Mouse (Mus musculus): Measurements from ENCODE around the gene Supv3l1. TPM values are rescaled to one million over a fixed set of nuclear protein-coding genes. Genes with fewer than 3 reads are reported as not detected.

Supv3l1 gene
- polyA plus RNA-seq, 1 experiment from 2014 or later, result 12.6 TPM

DNA sequence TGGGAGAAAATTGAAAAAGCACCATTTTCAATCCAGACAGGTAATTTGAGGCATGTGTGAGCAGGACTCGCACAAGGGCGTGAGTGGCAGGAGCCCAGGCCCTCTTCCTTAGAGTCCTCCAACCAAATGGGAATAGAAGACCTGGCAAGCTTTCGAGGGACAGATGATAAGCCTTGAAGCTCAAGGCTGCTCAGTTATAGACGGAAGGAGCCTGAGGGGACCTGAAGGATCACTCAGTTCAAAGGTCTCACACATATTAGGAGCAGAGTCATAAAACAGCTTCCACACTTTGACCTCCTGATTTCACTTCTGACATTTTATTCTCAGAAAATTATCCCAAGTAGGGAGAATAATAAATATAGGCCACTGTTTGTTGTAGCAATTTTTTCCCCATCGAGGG lies 30.1 kb downstream of the Supv3l1 start:
- Histone ChIP-seq H3K4me2 (replicated peaks; ENCODE audit: low read depth) (no peak overlapping the region), H3K27ac (replicated peaks) (0 out of 2 replicates have a peak overlapping the region, but pooled peaks have one; percentile 8)
- WGBS, result 60% methylated on average over 5 of the region's 5 CpGs

DNA sequence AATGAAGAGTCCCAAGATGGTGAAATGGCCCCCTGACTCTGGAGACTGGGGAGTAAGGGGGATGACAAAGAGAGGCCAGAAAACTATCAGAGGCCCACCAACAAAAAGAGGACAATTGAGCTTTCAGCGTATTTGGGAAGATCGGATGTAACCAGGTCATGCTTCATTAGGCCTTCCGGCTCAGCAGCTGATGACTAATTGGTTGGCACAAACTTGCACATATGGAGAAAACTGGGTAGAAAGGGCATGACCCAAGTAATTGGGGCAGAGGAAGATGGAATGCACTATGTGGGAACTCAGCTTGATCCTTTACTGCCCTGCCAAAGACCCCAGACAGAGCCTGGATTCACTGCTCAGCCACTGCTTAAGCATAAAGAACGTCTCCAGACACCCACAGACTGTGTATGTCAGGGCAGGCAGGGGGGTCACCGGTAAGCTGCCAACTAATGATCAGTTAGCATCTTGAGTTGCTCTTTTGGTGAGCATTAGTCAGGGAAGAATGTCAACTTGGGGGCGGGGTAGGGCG lies 30.6 kb downstream of the Supv3l1 start:
- H3K4me3 ChIP-seq (ENCODE audit: low read depth, low read length), result no peak overlapping the region
- ATAC-seq (ENCODE audit: low FRiP score, low TSS enrichment) (no peak), DNase-seq (ENCODE audit: low spot score) (no peak)
- no peaks in the 10 kb centered on the region for H3K36me3 ChIP-seq (ENCODE audit: control insufficient read depth, insufficient read depth, low read length)
- no peak overlapping the region for H3K27ac ChIP-seq (replicated peaks)
- no peaks in the 10 kb centered on the region for H3K27me3 ChIP-seq (ENCODE audit: control insufficient read depth, insufficient read depth, low read length)
- no peaks in the 10 kb centered on the region for H3K9me3 ChIP-seq (ENCODE audit: control insufficient read depth, low read length)
- no peak overlapping the region for H3K4me2 ChIP-seq (replicated peaks; ENCODE audit: low read depth)
- TF ChIP-seq EP300 (optimal IDR thresholded peaks at IDR 0.05) (no peak), CTCF (IDR thresholded peaks at IDR 0.05; ENCODE audit: low read depth) (no peak)
- no peak overlapping the region for H3K9ac ChIP-seq (ENCODE audit: low read length)
- 59% methylated on average over 7 of the region's 7 CpGs for WGBS
- no peaks in the 10 kb centered on the region for H3K4me1 ChIP-seq (replicated peaks; ENCODE audit: control insufficient read depth, insufficient read depth)

More for the DNA sequence above, 30.1 kb downstream of the Supv3l1 start:
- TF ChIP-seq EP300 (optimal IDR thresholded peaks at IDR 0.05) (no peak), CTCF (IDR thresholded peaks at IDR 0.05; ENCODE audit: low read depth) (no peak)
- Histone ChIP-seq H3K27me3 (ENCODE audit: control insufficient read depth, insufficient read depth, low read length) (no peaks in the 10 kb centered on the region), H3K4me1 (replicated peaks; ENCODE audit: control insufficient read depth, insufficient read depth) (no peaks in the 10 kb centered on the region), H3K9me3 (ENCODE audit: control insufficient read depth, low read length) (no peaks in the 10 kb centered on the region), H3K4me3 (ENCODE audit: low read depth, low read length) (no peak overlapping the region), H3K9ac (ENCODE audit: low read length) (no peak overlapping the region), H3K36me3 (ENCODE audit: control insufficient read depth, insufficient read depth, low read length) (no peaks in the 10 kb centered on the region)
- DNase-seq (ENCODE audit: low spot score), result no peak
- no peak for ATAC-seq (ENCODE audit: low FRiP score, low TSS enrichment)

DNA sequence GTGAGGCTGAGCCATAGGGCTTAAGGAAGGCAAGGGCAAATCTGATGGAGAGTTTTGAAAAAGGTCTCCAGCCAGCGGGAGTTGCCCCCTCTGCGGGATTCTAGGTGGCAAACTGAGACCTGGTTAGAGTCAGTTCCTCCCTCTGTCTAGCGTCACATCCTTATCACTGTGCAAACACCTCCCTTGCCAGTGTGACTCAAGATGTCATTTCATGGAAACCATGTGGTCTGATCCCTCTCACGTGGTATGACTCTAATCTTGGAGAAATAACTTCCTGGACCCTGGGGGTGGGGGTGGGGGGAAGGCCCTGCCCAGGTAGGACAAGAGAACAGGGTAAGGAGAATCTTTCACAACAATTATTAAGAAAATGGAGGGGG lies 35.9 kb downstream of the Supv3l1 start:
- DNase-seq (ENCODE audit: low spot score), result peak; percentile 70
- 15% methylated on average over 4 of the region's 4 CpGs for WGBS

DNA sequence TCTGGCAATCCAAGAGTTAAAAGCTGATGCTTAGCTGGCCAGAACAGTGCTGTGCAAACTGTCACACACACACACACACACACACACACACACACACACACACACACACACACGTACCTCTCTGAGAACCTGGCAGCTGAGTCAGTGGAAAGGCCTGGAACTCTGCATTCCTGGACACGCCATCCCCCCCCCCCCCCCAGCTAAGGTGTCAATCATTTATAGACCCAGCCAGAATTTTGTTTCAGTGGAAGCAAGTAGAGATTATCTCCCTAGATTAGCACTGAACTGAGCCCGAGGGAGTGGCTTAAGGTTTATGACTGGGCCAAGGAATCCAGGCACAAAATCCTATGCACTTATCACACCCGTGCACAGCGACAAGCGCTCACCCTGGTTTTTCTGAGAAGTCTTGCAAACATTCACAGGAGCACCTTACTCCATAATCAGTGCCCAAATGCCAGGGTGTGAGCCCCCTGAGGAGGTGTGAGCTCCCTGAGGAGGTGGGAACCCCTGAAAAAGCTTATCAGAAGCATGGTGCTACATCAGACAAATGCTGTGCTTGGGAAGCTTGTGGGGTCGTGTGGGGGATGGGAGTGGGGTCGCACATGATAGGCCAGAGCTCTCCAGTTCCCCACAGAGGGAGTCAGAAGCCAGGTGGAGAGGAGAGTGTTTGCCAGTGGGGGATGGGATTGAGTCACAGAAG lies 36.5 kb downstream of the Supv3l1 start:
- Histone ChIP-seq H3K27ac (replicated peaks) (peak overlapping the region; percentile 71), H3K36me3 (ENCODE audit: control insufficient read depth, insufficient read depth, low read length) (no peaks in the 10 kb centered on the region), H3K9ac (ENCODE audit: low read length) (no peak overlapping the region), H3K27me3 (ENCODE audit: control insufficient read depth, insufficient read depth, low read length) (no peaks in the 10 kb centered on the region), H3K4me2 (replicated peaks; ENCODE audit: low read depth) (no peak overlapping the region), H3K9me3 (ENCODE audit: control insufficient read depth, low read length) (no peaks in the 10 kb centered on the region), H3K4me1 (replicated peaks; ENCODE audit: control insufficient read depth, insufficient read depth) (no peaks in the 10 kb centered on the region), H3K4me3 (ENCODE audit: low read depth, low read length) (no peak overlapping the region)
- peak; percentile 75 for ATAC-seq (ENCODE audit: low FRiP score, low TSS enrichment)
- 6% methylated on average over 8 of the region's 8 CpGs for WGBS
- TF ChIP-seq EP300 (optimal IDR thresholded peaks at IDR 0.05) (no peak), CTCF (IDR thresholded peaks at IDR 0.05; ENCODE audit: low read depth) (no peak)
- peak; percentile 81 for DNase-seq (ENCODE audit: low spot score)

More for the DNA sequence above, 35.9 kb downstream of the Supv3l1 start:
- Histone ChIP-seq H3K9me3 (ENCODE audit: control insufficient read depth, low read length) (no peaks in the 10 kb centered on the region), H3K4me1 (replicated peaks; ENCODE audit: control insufficient read depth, insufficient read depth) (no peaks in the 10 kb centered on the region), H3K27ac (replicated peaks) (peak overlapping the region; percentile 71), H3K36me3 (ENCODE audit: control insufficient read depth, insufficient read depth, low read length) (no peaks in the 10 kb centered on the region), H3K27me3 (ENCODE audit: control insufficient read depth, insufficient read depth, low read length) (no peaks in the 10 kb centered on the region), H3K9ac (ENCODE audit: low read length) (no peak overlapping the region), H3K4me2 (replicated peaks; ENCODE audit: low read depth) (no peak overlapping the region), H3K4me3 (ENCODE audit: low read depth, low read length) (no peak overlapping the region)
- TF ChIP-seq CTCF (IDR thresholded peaks at IDR 0.05; ENCODE audit: low read depth), result no peak
- no peak for TF ChIP-seq EP300 (optimal IDR thresholded peaks at IDR 0.05)
- peak; percentile 81 for ATAC-seq (ENCODE audit: low FRiP score, low TSS enrichment)

DNA sequence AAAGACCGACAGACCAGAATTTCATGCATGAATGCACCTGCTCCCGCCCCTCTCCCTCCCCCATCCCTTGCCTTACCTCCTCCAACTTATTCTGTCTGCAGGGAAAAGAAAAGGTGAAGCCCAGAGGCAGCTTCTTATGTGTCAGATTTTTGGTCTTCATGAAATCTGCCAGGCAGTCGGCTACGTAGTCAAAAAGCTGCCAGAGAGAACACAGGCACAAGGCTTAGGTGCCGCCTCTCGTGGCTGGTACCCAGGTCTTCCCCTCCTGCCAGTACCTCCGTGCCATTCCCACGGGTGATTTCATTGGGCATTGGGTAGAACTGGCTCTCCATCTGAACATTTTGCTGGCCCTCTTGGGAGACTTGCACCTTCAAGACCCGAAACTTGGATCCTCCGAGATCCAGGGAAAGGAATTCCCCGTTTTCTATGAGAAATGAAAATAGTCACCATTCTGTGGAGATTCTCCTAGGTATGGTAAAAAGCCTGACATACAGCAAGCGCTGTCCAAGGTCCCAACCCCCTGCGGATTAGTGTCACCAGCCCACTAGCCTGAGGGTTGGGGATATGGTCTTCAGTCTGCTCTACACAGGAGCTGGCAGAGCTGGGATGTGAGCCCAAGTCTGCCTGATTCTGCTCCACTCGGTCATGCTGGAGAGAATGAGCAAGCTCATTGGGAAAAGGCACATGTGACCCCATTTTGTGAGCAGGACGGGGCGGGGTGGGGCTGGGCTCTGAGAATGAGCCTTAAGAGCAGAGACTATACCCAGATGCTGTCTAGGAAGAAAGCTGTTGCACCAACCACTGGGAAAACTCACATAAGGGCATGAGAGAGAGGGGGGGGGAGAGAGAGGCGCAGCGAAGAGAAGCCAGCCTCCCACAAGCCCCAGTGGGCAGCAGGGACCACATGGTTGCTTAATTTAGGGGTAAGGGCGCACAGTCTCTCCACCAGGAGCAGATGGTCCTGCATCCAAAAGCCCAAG lies 37.8 kb downstream of the Supv3l1 start:
- Histone ChIP-seq H3K4me1 (replicated peaks; ENCODE audit: control insufficient read depth, insufficient read depth) (no peaks in the 10 kb centered on the region), H3K9me3 (ENCODE audit: control insufficient read depth, low read length) (no peaks in the 10 kb centered on the region), H3K27me3 (ENCODE audit: control insufficient read depth, insufficient read depth, low read length) (no peaks in the 10 kb centered on the region), H3K4me2 (replicated peaks; ENCODE audit: low read depth) (no peak overlapping the region), H3K36me3 (ENCODE audit: control insufficient read depth, insufficient read depth, low read length) (no peaks in the 10 kb centered on the region), H3K27ac (replicated peaks) (no peak overlapping the region), H3K4me3 (ENCODE audit: low read depth, low read length) (no peak overlapping the region), H3K9ac (ENCODE audit: low read length) (no peak overlapping the region; the same call in 1 of the 2 replicates)
- 71% methylated on average over 19 of the region's 19 CpGs for WGBS
- no peak for DNase-seq (ENCODE audit: low spot score)
- ATAC-seq (ENCODE audit: low FRiP score, low TSS enrichment), result no peak
- TF ChIP-seq EP300 (optimal IDR thresholded peaks at IDR 0.05), result no peak
- no peak for TF ChIP-seq CTCF (IDR thresholded peaks at IDR 0.05; ENCODE audit: low read depth)
